In genomic region chr16:91786425-91786824, GRCm38 (mm10) we compare ENCODE assay signal across 9 mouse cellular contexts. TPM values are rescaled to one million over a fixed set of nuclear protein-coding genes. Genes with fewer than 3 reads are reported as not detected.
DNase-seq lines count a peak whose midpoint lies in the region; ATAC-seq and TF ChIP-seq lines count a peak whose summit lies in the region.
"Had no signal": no experiment of that assay in that cellular context is flagged by ENCODE, and none has a peak within 500 bp of the region (broad histone marks: within the 10 kb centered on the region; RNA-seq: fewer than 3 reads in every experiment).

No protein-coding gene starts in this region.

- no peak overlapping the region for H3K9ac ChIP-seq in lung, embryonic 14.5 days
- peak overlapping the region; percentile 44 for H3K9ac ChIP-seq in heart, embryonic 14.5 days (ENCODE audit: low read length)
- H3K9ac ChIP-seq: liver, embryonic 15.5 days had no signal

- H3K27ac ChIP-seq in lung, embryonic 14.5 days (ENCODE audit: low read depth): no peak overlapping the region
- peak overlapping the region; percentile 20 to 79 for H3K27ac ChIP-seq in heart, embryonic 14.5 days (replicated peaks in 1 of 2; ENCODE audit: control insufficient read depth in 1 of 2, insufficient read depth in 1 of 2, low read depth in 2 of 2, low read length in 2 of 2)
- H3K27ac ChIP-seq: liver, embryonic 15.5 days had no signal

- H3K4me1 ChIP-seq in lung, embryonic 14.5 days (ENCODE audit: insufficient read depth): no peaks in the 10 kb centered on the region; the same call in 1 of the 2 replicates
- 0 out of 2 replicates have a peak, but pooled peaks cover 2% of the 10 kb centered on the region for H3K4me1 ChIP-seq in lung, adult 2 months (ENCODE audit: control insufficient read depth, insufficient read depth, low read length)
- H3K4me1 ChIP-seq in heart, embryonic 14.5 days (ENCODE audit: control insufficient read depth in 2 of 2, insufficient read depth in 2 of 2, low read length in 2 of 2): peaks cover 15 to 24% of the 10 kb centered on the region in 2 experiments

- no peaks in the 10 kb centered on the region for H3K27me3 ChIP-seq in lung, embryonic 14.5 days (ENCODE audit: insufficient read depth, low read length)
- no peaks in the 10 kb centered on the region for H3K27me3 ChIP-seq in heart, embryonic 14.5 days (ENCODE audit: control insufficient read depth, insufficient read depth, low read length)

- H3K4me2 ChIP-seq in lung, embryonic 14.5 days: no peak overlapping the region
- H3K4me2 ChIP-seq in heart, embryonic 14.5 days (ENCODE audit: low read length): no peak overlapping the region
- H3K4me2 ChIP-seq: liver, embryonic 15.5 days had no signal

- H3K4me3 ChIP-seq in lung, embryonic 14.5 days (ENCODE audit: low read depth, low read length): no peak overlapping the region
- H3K4me3 ChIP-seq in lung, adult 2 months (replicated peaks; ENCODE audit: extremely low read depth, low read depth, low read length): no peak overlapping the region
- no peak overlapping the region for H3K4me3 ChIP-seq in heart, embryonic 14.5 days (ENCODE audit: control insufficient read depth in 1 of 2, insufficient read depth in 1 of 2, low read depth in 1 of 2, low read length in 2 of 2)
- H3K4me3 ChIP-seq: liver, embryonic 15.5 days had no signal

- DNase-seq in cerebellum, adult 18-20 months: peak; percentile 55 to 67
- DNase-seq in lung, embryonic 14.5 days: peak; percentile 76
- no peak for DNase-seq in lung, adult 2 months
- peak; percentile 80 for DNase-seq in lung, postnatal 10 days
- DNase-seq in spleen, postnatal 36 days (ENCODE audit: low spot score in 2 of 2): no peak

- TF ChIP-seq POLR2A in lung, adult 2 months (IDR thresholded peaks at IDR 0.05; ENCODE audit: borderline replicate concordance, extremely low read depth, low read depth, low read length): no peak

- H3K9me3 ChIP-seq in lung, embryonic 14.5 days (ENCODE audit: low read depth, low read length): no peaks in the 10 kb centered on the region
- H3K9me3 ChIP-seq in heart, embryonic 14.5 days (ENCODE audit: control insufficient read depth, low read length): no peaks in the 10 kb centered on the region
- H3K9me3 ChIP-seq: liver, embryonic 15.5 days had no signal

- TF ChIP-seq CTCF in lung, embryonic 14.5 days (IDR thresholded peaks at IDR 0.05; ENCODE audit: low read depth): no peak
- TF ChIP-seq CTCF in lung, adult 2 months (IDR thresholded peaks at IDR 0.05; ENCODE audit: insufficient read depth, low read length): no peak

- ATAC-seq in cerebellum, adult (ENCODE audit: insufficient number of reproducible peaks, low FRiP score, low TSS enrichment): no peak
- no peak; the same call in 1 of the 2 replicates for ATAC-seq in lung, embryonic 14.5 days (ENCODE audit: insufficient read depth)
- ATAC-seq in heart, embryonic 14.5 days (ENCODE audit: insufficient number of reproducible peaks, insufficient read depth, low FRiP score, low read depth): no peak; the same call in 1 of the 2 replicates
- no peak for ATAC-seq in megakaryocyte-erythroid progenitor cell, adult 5-6 weeks (replicated peaks; ENCODE audit: low FRiP score, low TSS enrichment, poor library complexity, severe bottlenecking)

- H3K36me3 ChIP-seq in lung, embryonic 14.5 days (ENCODE audit: insufficient read depth): peaks cover 32% of the 10 kb centered on the region
- H3K36me3 ChIP-seq in heart, embryonic 14.5 days (ENCODE audit: control insufficient read depth, insufficient read depth, low read length): peaks cover 45% of the 10 kb centered on the region; the same call in 1 of the 2 replicates
- H3K36me3 ChIP-seq: liver, embryonic 15.5 days had no signal

- WGBS in lung, embryonic 14.5 days: 62% methylated on average over 10 of the region's 10 CpGs
- 45% methylated on average over 10 of the region's 10 CpGs for WGBS in lung, adult 2 months
- WGBS in heart, embryonic 14.5 days: 38% methylated on average over 10 of the region's 10 CpGs

RNA-seq across cellular contexts. Expression of gene Itsn1, which starts 57.3 kb away (rescaled TPM):
- polyA plus RNA-seq in lung, embryonic 14.5 days (2014; fragmentation: Nextera tagmentation; extraction: Ambion mirVana): 25.4 and 28.5 TPM in 2 replicates
- 18.4 and 43.7 TPM in 2 replicates for polyA plus RNA-seq in lung, adult 2 months (2012; rRNA removed)
- 20.7 and 21.2 TPM in 2 replicates for polyA plus RNA-seq in heart, embryonic 14.5 days (2014; fragmentation: Nextera tagmentation; extraction: Ambion mirVana)
- total RNA-seq in megakaryocyte-erythroid progenitor cell, adult 5-6 weeks (2014; fragmentation: Nextera tagmentation): 24.0 and 27.8 TPM in 2 replicates
- total RNA-seq in megakaryocyte-erythroid progenitor cell, adult 5-6 weeks (2017): 6.8 and 28.4 TPM in 2 replicates

RNA-seq across cellular contexts. Expression of gene Cryzl1, which starts 57.6 kb away (rescaled TPM):
- 69.7 and 74.5 TPM in 2 replicates for polyA plus RNA-seq in lung, embryonic 14.5 days (2014; fragmentation: Nextera tagmentation; extraction: Ambion mirVana)
- 22.3 and 29.8 TPM in 2 replicates for polyA plus RNA-seq in lung, adult 2 months (2012; rRNA removed)
- 54.9 and 60.3 TPM in 2 replicates for polyA plus RNA-seq in heart, embryonic 14.5 days (2014; fragmentation: Nextera tagmentation; extraction: Ambion mirVana)
- total RNA-seq in megakaryocyte-erythroid progenitor cell, adult 5-6 weeks (2014; fragmentation: Nextera tagmentation): 33.7 and 72.0 TPM in 2 replicates
- 33.2 and 69.5 TPM in 2 replicates for total RNA-seq in megakaryocyte-erythroid progenitor cell, adult 5-6 weeks (2017)

Comparison
In these comparisons a context has a peak if more than half of its experiments do, and no peak if none do; other contexts are left out.
1. DNase-seq: peak in cerebellum, adult 18-20 months (2 of 2), lung, embryonic 14.5 days (single experiment) and lung, postnatal 10 days (single experiment); none in lung, adult 2 months (single experiment) and spleen, postnatal 36 days (0 of 2).